Mouse (Mus musculus) lung, adult 2 months (tissue): ENCODE results near the gene Rgcc.

ENCODE experiments used
- CTCF ChIP-seq: fragments of 200-500 bp; IDR thresholded peaks from 2 replicates; pipeline ENCODE4 v1.5.1; 2011; ENCODE audit warnings: mild to moderate bottlenecking, low read length, control low read depth; ENCODE audit not compliant: insufficient read depth
- POLR2A ChIP-seq: fragments of 200-500 bp; IDR thresholded peaks from 2 replicates; pipeline ENCODE4 v1.6.1; 2011; ENCODE audit warnings: low read depth, mild to moderate bottlenecking, control low read depth, low read length, borderline replicate concordance; ENCODE audit errors: extremely low read depth

DNA sequence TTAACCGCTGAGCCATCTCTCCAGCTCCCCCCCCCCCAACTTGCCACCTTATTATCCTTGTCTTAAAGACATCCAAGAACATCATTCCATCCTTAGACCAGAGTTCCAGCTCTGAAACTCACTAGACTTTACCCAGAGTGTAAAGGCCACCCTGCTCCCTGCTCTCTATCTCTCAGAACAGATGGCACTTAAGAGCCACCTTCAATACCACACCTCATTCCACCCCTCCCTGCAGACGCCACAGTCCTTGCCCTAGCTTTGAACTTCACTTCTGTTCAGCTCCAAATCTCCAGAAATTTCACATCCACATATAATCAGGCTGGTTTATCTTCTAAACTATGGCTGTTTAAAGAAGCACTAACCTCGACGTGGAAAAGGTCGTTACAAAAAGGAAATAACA is 6.5 kb downstream of the Rgcc start:
- no peak for TF ChIP-seq CTCF
- no peak for TF ChIP-seq POLR2A
